In the genomic region with DNA sequence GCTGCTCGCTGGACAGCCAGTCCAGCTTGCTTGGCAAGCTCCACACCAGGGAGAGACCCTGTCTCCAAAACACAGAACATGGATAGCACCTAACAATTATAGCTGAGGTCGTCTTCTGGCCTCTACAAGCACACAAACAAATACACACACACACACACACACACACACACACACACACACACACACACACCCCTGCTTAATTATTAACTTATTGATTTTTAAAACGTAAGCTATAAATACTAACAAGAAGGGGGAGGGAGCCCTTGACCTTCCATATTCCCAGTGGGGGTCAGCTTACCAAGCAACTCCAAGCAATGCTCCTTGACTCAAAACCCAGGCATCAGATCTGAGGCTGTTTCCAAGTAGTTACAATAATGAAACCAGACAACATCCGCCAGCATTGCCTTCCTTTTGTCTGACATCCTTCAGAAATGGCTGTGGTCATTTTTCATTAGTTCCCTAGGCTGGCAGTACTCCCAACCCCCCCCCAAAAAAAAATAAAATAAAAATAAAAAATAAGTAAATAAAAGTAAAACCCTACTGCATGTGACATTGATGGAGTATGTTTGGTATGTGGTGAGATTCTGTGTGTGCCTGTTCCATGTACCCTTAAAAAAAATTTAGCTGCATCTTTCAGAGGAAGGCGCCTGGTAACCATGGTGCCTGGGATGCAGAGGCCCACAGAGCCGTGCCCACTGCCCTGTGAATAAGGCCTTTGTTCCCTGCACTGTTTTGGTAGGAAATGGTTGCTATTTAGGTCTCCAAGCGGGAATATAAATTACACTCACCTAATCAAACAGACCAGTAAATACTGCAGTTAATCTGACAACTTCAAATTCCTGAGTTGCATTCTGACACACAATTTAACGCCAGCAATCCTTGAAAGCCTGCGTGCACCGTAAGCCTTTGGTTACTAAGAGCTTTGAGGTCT, we compare ENCODE assay signal across 9 mouse cellular contexts.
DNase-seq lines count a peak whose midpoint lies in the region; ATAC-seq and TF ChIP-seq lines count a peak whose summit lies in the region.
"Had no signal": no experiment of that assay in that cellular context is flagged by ENCODE, and none has a peak within 500 bp of the region (broad histone marks: within the 10 kb centered on the region; RNA-seq: fewer than 3 reads in every experiment).

No protein-coding gene starts in this region.

- peak; percentile 78 for DNase-seq in embryo, embryonic 11 days
- peak; percentile 68 for DNase-seq in hindbrain, postnatal 0 days (ENCODE audit: low spot score)
- DNase-seq in midbrain, postnatal 0 days (ENCODE audit: low spot score), result peak; percentile 64
- no peak for DNase-seq in heart, embryonic 10.5 days (ENCODE audit: low spot score)
- DNase-seq in spleen, postnatal 14 days (ENCODE audit: low spot score in 2 of 2), result no peak
- no peak for DNase-seq in thymus, postnatal 25 days
- DNase-seq: right cerebral cortex, adult 18-20 months had no signal

- H3K27me3 ChIP-seq in embryonic facial prominence, embryonic 15.5 days, result no peaks in the 10 kb centered on the region
- no peaks in the 10 kb centered on the region for H3K27me3 ChIP-seq in hindbrain, postnatal 0 days (ENCODE audit: insufficient read depth, low read length)
- H3K27me3 ChIP-seq in midbrain, postnatal 0 days (ENCODE audit: insufficient read depth, low read length), result no peaks in the 10 kb centered on the region
- H3K27me3 ChIP-seq in heart, embryonic 10.5 days (ENCODE audit: insufficient read depth, poor library complexity, severe bottlenecking), result no peaks in the 10 kb centered on the region

- no peaks in the 10 kb centered on the region for H3K36me3 ChIP-seq in embryonic facial prominence, embryonic 15.5 days
- no peaks in the 10 kb centered on the region for H3K36me3 ChIP-seq in hindbrain, postnatal 0 days (ENCODE audit: insufficient read depth, low read length)
- no peaks in the 10 kb centered on the region for H3K36me3 ChIP-seq in midbrain, postnatal 0 days (ENCODE audit: insufficient read depth, low read length)
- no peaks in the 10 kb centered on the region for H3K36me3 ChIP-seq in heart, embryonic 10.5 days
- H3K36me3 ChIP-seq: G1E had no signal

- H3K4me3 ChIP-seq in embryonic facial prominence, embryonic 15.5 days (replicated peaks), result no peak overlapping the region
- no peak overlapping the region for H3K4me3 ChIP-seq in hindbrain, postnatal 0 days (ENCODE audit: low read length)
- H3K4me3 ChIP-seq in midbrain, postnatal 0 days (ENCODE audit: low read depth, low read length), result no peak overlapping the region
- H3K4me3 ChIP-seq in heart, embryonic 10.5 days, result no peak overlapping the region

- no peaks in the 10 kb centered on the region for H3K4me1 ChIP-seq in embryonic facial prominence, embryonic 15.5 days
- H3K4me1 ChIP-seq in hindbrain, postnatal 0 days (ENCODE audit: insufficient read depth, low read length), result no peaks in the 10 kb centered on the region
- H3K4me1 ChIP-seq in midbrain, postnatal 0 days (ENCODE audit: insufficient read depth, low read length), result no peaks in the 10 kb centered on the region
- H3K4me1 ChIP-seq in heart, embryonic 10.5 days, result no peaks in the 10 kb centered on the region

- ATAC-seq in embryonic facial prominence, embryonic 15.5 days (ENCODE audit: insufficient number of reproducible peaks, low FRiP score, low TSS enrichment, low read depth), result no peak
- peak; percentile 82 for ATAC-seq in hindbrain, postnatal 0 days
- ATAC-seq in midbrain, postnatal 0 days (ENCODE audit: low FRiP score), result peak; percentile 31; the same call in 1 of the 2 replicates

- H3K9me3 ChIP-seq in embryonic facial prominence, embryonic 15.5 days (replicated peaks), result no peaks in the 10 kb centered on the region
- no peaks in the 10 kb centered on the region for H3K9me3 ChIP-seq in hindbrain, postnatal 0 days (ENCODE audit: low read length)
- H3K9me3 ChIP-seq in midbrain, postnatal 0 days (ENCODE audit: low read length), result no peaks in the 10 kb centered on the region
- H3K9me3 ChIP-seq in heart, embryonic 10.5 days, result no peaks in the 10 kb centered on the region

- WGBS in embryonic facial prominence, embryonic 15.5 days, result 35% methylated on average over 10 of the region's 10 CpGs
- WGBS in hindbrain, postnatal 0 days, result 34% methylated on average over 10 of the region's 10 CpGs
- 37% methylated on average over 10 of the region's 10 CpGs for WGBS in midbrain, postnatal 0 days
- WGBS in heart, embryonic 10.5 days, result 71% methylated on average over 10 of the region's 10 CpGs

- 0 out of 2 replicates have a peak overlapping the region, but pooled peaks have one; percentile 34 for H3K27ac ChIP-seq in embryonic facial prominence, embryonic 15.5 days (replicated peaks)
- peak overlapping the region; percentile 60; the same call in 1 of the 2 replicates for H3K27ac ChIP-seq in hindbrain, postnatal 0 days
- H3K27ac ChIP-seq in midbrain, postnatal 0 days (ENCODE audit: low read depth, low read length), result no peak overlapping the region
- no peak overlapping the region; the same call in 1 of the 2 replicates for H3K27ac ChIP-seq in heart, embryonic 10.5 days

- no peak for TF ChIP-seq CTCF in hindbrain, postnatal 0 days (IDR thresholded peaks at IDR 0.05; ENCODE audit: low read depth)
- no peak for TF ChIP-seq CTCF in midbrain, postnatal 0 days (IDR thresholded peaks at IDR 0.05)

- H3K4me2 ChIP-seq in embryonic facial prominence, embryonic 15.5 days (replicated peaks), result no peak overlapping the region
- no peak overlapping the region for H3K4me2 ChIP-seq in hindbrain, postnatal 0 days (ENCODE audit: low read depth, low read length)
- no peak overlapping the region for H3K4me2 ChIP-seq in midbrain, postnatal 0 days (ENCODE audit: low read depth, low read length, poor library complexity, severe bottlenecking)

- H3K9ac ChIP-seq in embryonic facial prominence, embryonic 15.5 days, result no peak overlapping the region
- H3K9ac ChIP-seq in hindbrain, postnatal 0 days (replicated peaks; ENCODE audit: low read length), result no peak overlapping the region
- no peak overlapping the region for H3K9ac ChIP-seq in midbrain, postnatal 0 days (replicated peaks; ENCODE audit: low read length, poor library complexity, severe bottlenecking)

Comparison
In these comparisons a context has a peak if more than half of its experiments do, and no peak if none do; other contexts are left out.
1. DNase-seq: peak in embryo, embryonic 11 days (single experiment), hindbrain, postnatal 0 days (single experiment) and midbrain, postnatal 0 days (single experiment); none in heart, embryonic 10.5 days (single experiment), spleen, postnatal 14 days (0 of 2) and thymus, postnatal 25 days (single experiment).
2. H3K27ac ChIP-seq: peak in embryonic facial prominence, embryonic 15.5 days (single experiment) and hindbrain, postnatal 0 days (single experiment); none in midbrain, postnatal 0 days (single experiment) and heart, embryonic 10.5 days (single experiment).